Mouse (Mus musculus) brain, embryonic 14.5 days (tissue): ENCODE data around the gene Lamb1.

Experiments
- CTCF ChIP-seq: fragments of 200-500 bp; IDR thresholded peaks from 2 replicates; pipeline ENCODE4 v1.5.1; 2012; ENCODE audit warnings: inconsistent platforms, mild to moderate bottlenecking, moderate library complexity, borderline replicate concordance; ENCODE audit not compliant: insufficient read depth, insufficient read length; ENCODE audit errors: extremely low read depth
- POLR2A ChIP-seq: fragments of 200-500 bp; IDR thresholded peaks from 2 replicates; pipeline ENCODE4 v1.6.1; 2012; ENCODE audit warnings: mild to moderate bottlenecking, inconsistent platforms, borderline replicate concordance; ENCODE audit not compliant: poor library complexity, insufficient read depth, insufficient read length, severe bottlenecking; ENCODE audit errors: extremely low read depth

- no peak for TF ChIP-seq POLR2A
- TF ChIP-seq CTCF: no peak
These were observed 31.1 kb downstream of the Lamb1 start for GRCm38 (mm10) chr12:31296097-31296496.
